Mouse (Mus musculus): ENCODE measurements around the gene Adgrg1. TPM values are rescaled to one million over a fixed set of nuclear protein-coding genes. Genes with fewer than 3 reads are reported as not detected.

Adgrg1 gene
- polyA plus RNA-seq, 1 experiment from 2014 or later, result 33.8 TPM

DNA sequence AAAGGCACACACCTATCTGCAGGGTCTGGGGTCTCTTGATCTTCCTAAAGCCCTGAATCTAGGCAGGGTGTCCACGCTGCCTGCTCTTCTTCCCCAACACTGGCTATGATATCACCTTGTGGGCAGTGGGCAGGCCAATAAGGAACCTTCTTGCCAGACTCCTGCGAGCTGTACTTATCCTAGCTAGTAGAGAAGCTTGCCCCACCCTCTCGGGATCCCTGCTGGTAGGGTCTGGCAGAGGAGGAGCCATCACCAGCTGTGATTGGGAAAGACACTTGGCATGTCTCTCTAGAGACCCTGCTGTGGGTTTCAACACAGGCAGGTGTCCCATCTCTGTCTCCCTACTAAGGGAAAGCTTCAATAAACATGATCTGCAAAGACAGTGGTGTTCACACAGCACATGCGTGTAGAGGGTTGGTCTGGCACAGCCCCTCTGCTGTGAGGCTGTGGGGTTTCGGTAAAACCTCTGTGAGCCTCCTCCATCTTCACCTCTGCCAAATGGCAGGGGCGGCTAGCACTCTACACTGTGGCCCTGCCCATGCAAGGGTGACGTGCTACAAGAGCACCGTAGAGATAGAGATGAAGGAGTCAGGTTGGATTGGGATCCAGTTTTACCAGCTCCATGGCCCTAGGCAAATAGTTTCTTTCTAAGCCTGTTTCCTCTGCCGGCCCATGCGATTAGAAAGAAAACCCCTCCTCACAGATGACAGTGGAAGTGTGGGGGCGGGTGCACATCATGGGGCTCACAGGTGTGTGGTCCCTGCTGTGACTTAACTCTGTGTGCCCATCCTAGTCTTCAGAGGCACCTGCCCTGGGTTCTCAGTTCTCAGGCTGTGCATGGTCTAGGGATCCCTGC, 16.3 kb downstream of the Adgrg1 start:
- Histone ChIP-seq H3K9ac (no peak overlapping the region), H3K9me3 (ENCODE audit: low read depth, low read length) (no peaks in the 10 kb centered on the region), H3K4me1 (ENCODE audit: insufficient read depth) (peaks cover 13% of the 10 kb centered on the region; the same call in 1 of the 2 replicates), H3K27ac (ENCODE audit: low read depth) (no peak overlapping the region), H3K4me2 (0 out of 2 replicates have a peak overlapping the region, but pooled peaks have one; percentile 1), H3K36me3 (ENCODE audit: insufficient read depth) (no peaks in the 10 kb centered on the region), H3K4me3 (ENCODE audit: low read depth, low read length) (no peak overlapping the region), H3K27me3 (ENCODE audit: insufficient read depth, low read length) (no peaks in the 10 kb centered on the region)
- 42% methylated on average over 11 of the region's 11 CpGs for WGBS
- no peak for TF ChIP-seq CTCF (IDR thresholded peaks at IDR 0.05; ENCODE audit: low read depth)
- DNase-seq (no peak), ATAC-seq (ENCODE audit: insufficient read depth) (no peak)

GRCm38 (mm10) chr8:94991454-94991994, 17.0 kb downstream of the Adgrg1 start:
- H3K4me2 ChIP-seq, result no peak overlapping the region
- H3K27ac ChIP-seq (ENCODE audit: low read depth), result no peak overlapping the region
- no peak for ATAC-seq (ENCODE audit: insufficient read depth)
- H3K36me3 ChIP-seq (ENCODE audit: insufficient read depth), result no peaks in the 10 kb centered on the region
- 74% methylated on average over 9 of the region's 9 CpGs for WGBS
- no peak overlapping the region for H3K9ac ChIP-seq
- TF ChIP-seq CTCF (IDR thresholded peaks at IDR 0.05; ENCODE audit: low read depth), result no peak
- H3K27me3 ChIP-seq (ENCODE audit: insufficient read depth, low read length), result no peaks in the 10 kb centered on the region
- no peak overlapping the region for H3K4me3 ChIP-seq (ENCODE audit: low read depth, low read length)
- H3K9me3 ChIP-seq (ENCODE audit: low read depth, low read length), result no peaks in the 10 kb centered on the region
- H3K4me1 ChIP-seq (ENCODE audit: insufficient read depth), result peaks cover 13% of the 10 kb centered on the region; the same call in 1 of the 2 replicates
- no peak for DNase-seq

DNA sequence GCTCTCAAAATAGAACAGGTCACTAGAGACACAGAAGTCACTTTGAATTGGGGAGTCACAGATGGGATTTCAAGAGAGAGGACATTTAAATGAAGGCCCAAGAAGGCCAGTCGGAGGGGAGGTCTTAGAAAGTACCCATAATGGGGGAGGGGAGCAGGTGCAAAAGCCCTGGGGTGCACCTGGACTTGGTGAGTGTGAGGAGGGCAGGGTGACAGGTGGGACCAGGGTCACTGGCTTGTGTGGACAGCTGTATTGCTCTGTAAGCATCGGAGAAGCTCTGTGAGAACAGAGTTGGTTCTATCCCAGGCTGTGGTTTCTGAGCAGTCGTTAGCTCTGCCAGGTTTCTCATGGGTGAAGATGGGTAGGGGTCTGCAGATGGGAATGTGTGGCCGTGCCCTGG, 17.5 kb downstream of the Adgrg1 start:
- no peak for TF ChIP-seq CTCF (IDR thresholded peaks at IDR 0.05; ENCODE audit: low read depth)
- no peak for DNase-seq

GRCm38 (mm10) chr8:94992534-94992933, 18.0 kb downstream of the Adgrg1 start:
- Histone ChIP-seq H3K27ac (ENCODE audit: low read depth) (peak overlapping the region; percentile 63; the same call in 1 of the 2 replicates), H3K36me3 (ENCODE audit: insufficient read depth) (no peaks in the 10 kb centered on the region), H3K4me2 (no peak overlapping the region), H3K27me3 (ENCODE audit: insufficient read depth, low read length) (no peaks in the 10 kb centered on the region), H3K9me3 (ENCODE audit: low read depth, low read length) (no peaks in the 10 kb centered on the region), H3K4me1 (ENCODE audit: insufficient read depth) (peaks cover 13% of the 10 kb centered on the region; the same call in 1 of the 2 replicates), H3K4me3 (ENCODE audit: low read depth, low read length) (no peak overlapping the region), H3K9ac (no peak overlapping the region)
- TF ChIP-seq CTCF (IDR thresholded peaks at IDR 0.05; ENCODE audit: low read depth), result no peak
- DNase-seq (peak; percentile 44), ATAC-seq (ENCODE audit: insufficient read depth) (no peak)
- WGBS, result 56% methylated on average over 5 of the region's 5 CpGs

More for the DNA sequence above, 17.5 kb downstream of the Adgrg1 start:
- no peaks in the 10 kb centered on the region for H3K9me3 ChIP-seq (ENCODE audit: low read depth, low read length)
- no peak overlapping the region for H3K4me2 ChIP-seq
- no peaks in the 10 kb centered on the region for H3K36me3 ChIP-seq (ENCODE audit: insufficient read depth)
- H3K4me1 ChIP-seq (ENCODE audit: insufficient read depth), result peaks cover 13% of the 10 kb centered on the region; the same call in 1 of the 2 replicates
- no peak overlapping the region for H3K4me3 ChIP-seq (ENCODE audit: low read depth, low read length)
- H3K27me3 ChIP-seq (ENCODE audit: insufficient read depth, low read length), result no peaks in the 10 kb centered on the region
- 69% methylated on average over 4 of the region's 4 CpGs for WGBS
- no peak overlapping the region for H3K9ac ChIP-seq
- ATAC-seq (ENCODE audit: insufficient read depth), result no peak
- no peak overlapping the region for H3K27ac ChIP-seq (ENCODE audit: low read depth)

GRCm38 (mm10) chr8:94992996-94993724, 18.6 kb downstream of the Adgrg1 start:
- no peak overlapping the region for H3K9ac ChIP-seq
- no peaks in the 10 kb centered on the region for H3K27me3 ChIP-seq (ENCODE audit: insufficient read depth, low read length)
- ATAC-seq (ENCODE audit: insufficient read depth) (no peak), DNase-seq (no peak)
- peak overlapping the region; percentile 63; the same call in 1 of the 2 replicates for H3K27ac ChIP-seq (ENCODE audit: low read depth)
- peaks cover 13% of the 10 kb centered on the region; the same call in 1 of the 2 replicates for H3K4me1 ChIP-seq (ENCODE audit: insufficient read depth)
- no peaks in the 10 kb centered on the region for H3K36me3 ChIP-seq (ENCODE audit: insufficient read depth)
- H3K9me3 ChIP-seq (ENCODE audit: low read depth, low read length), result no peaks in the 10 kb centered on the region
- no peak overlapping the region for H3K4me3 ChIP-seq (ENCODE audit: low read depth, low read length)
- no peak for TF ChIP-seq CTCF (IDR thresholded peaks at IDR 0.05; ENCODE audit: low read depth)
- 63% methylated on average over 9 of the region's 9 CpGs for WGBS
- H3K4me2 ChIP-seq, result no peak overlapping the region

DNA sequence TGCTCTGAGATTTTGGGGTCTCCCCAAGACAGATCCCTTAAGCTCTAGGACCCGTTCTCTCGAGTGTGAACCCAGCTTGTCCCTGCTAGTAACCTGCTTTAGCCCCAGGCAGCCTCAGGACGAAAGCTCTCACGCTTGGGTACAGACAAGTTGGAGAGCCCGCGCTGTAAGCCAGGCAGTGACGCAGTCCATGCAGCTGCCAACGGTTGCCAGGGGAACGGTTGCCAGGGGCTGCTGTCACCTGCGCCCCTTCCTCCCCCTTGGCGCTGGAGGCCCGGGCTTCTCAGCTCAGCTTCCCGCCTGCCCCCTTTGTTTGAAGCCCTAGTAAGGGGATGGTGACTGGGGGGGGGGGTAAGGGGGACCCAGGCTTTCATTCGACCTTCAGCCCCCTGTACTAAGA, 19.5 kb downstream of the Adgrg1 start:
- H3K9ac ChIP-seq, result no peak overlapping the region
- TF ChIP-seq CTCF (IDR thresholded peaks at IDR 0.05; ENCODE audit: low read depth), result no peak
- no peak overlapping the region for H3K4me2 ChIP-seq
- H3K36me3 ChIP-seq (ENCODE audit: insufficient read depth), result no peaks in the 10 kb centered on the region
- no peaks in the 10 kb centered on the region for H3K27me3 ChIP-seq (ENCODE audit: insufficient read depth, low read length)
- no peak overlapping the region for H3K27ac ChIP-seq (ENCODE audit: low read depth)
- H3K9me3 ChIP-seq (ENCODE audit: low read depth, low read length), result no peaks in the 10 kb centered on the region
- DNase-seq (peak; percentile 77), ATAC-seq (ENCODE audit: insufficient read depth) (peak; percentile 68)
- WGBS, result 4% methylated on average over 14 of the region's 14 CpGs
- peaks cover 13% of the 10 kb centered on the region; the same call in 1 of the 2 replicates for H3K4me1 ChIP-seq (ENCODE audit: insufficient read depth)
- no peak overlapping the region for H3K4me3 ChIP-seq (ENCODE audit: low read depth, low read length)

Data from lung, embryonic 14.5 days (tissue).